Mouse (Mus musculus): ENCODE data around the gene Dmrt3. TPM values are rescaled to one million over a fixed set of nuclear protein-coding genes. Genes with fewer than 3 reads are reported as not detected.
A peak's percentile ranks its signal among the peaks of the same experiment; 100 is the strongest.

Gene Dmrt3
- 11.0 and 13.4 TPM in 2 replicates for polyA plus RNA-seq (2016; fragmentation: Nextera tagmentation; extraction: Ambion mirVana)

GRCm38 (mm10) chr19:25610015-25610410 is at the start of gene Dmrt3:
Dmrt3 (plus strand) TSS chr19:25610301.
- peak; percentile 69 for DNase-seq (ENCODE audit: extremely low spot score, low spot score)
- 1% methylated on average over 29 of the region's 29 CpGs for WGBS
- peaks cover 100% of the 10 kb centered on the region for H3K27me3 ChIP-seq (ENCODE audit: poor library complexity, severe bottlenecking)
- peak within 1 kb of the TSS; percentile 96 for H3K27ac ChIP-seq
- no peaks in the 10 kb centered on the region for H3K36me3 ChIP-seq (replicated peaks)
- H3K9me3 ChIP-seq: no peaks in the 10 kb centered on the region
- H3K4me1 ChIP-seq: peaks cover 97% of the 10 kb centered on the region
- H3K4me3 ChIP-seq: peak within 1 kb of the TSS; percentile 72

- Histone ChIP-seq H3K27ac (no peak overlapping the region), H3K4me1 (no peaks in the 10 kb centered on the region), H3K4me3 (no peak overlapping the region), H3K27me3 (ENCODE audit: poor library complexity, severe bottlenecking) (peaks cover 26% of the 10 kb centered on the region), H3K36me3 (replicated peaks) (no peaks in the 10 kb centered on the region), H3K9me3 (peaks cover 9% of the 10 kb centered on the region; the same call in 1 of the 2 replicates)
- 87% methylated on average over 12 of the region's 12 CpGs for WGBS
- no peak for DNase-seq (ENCODE audit: extremely low spot score, low spot score)
These were observed 45.7 kb upstream of the Dmrt3 start for GRCm38 (mm10) chr19:25564430-25564829.

GRCm38 (mm10) chr19:25569778-25570177 is 40.3 kb upstream of the Dmrt3 start:
- WGBS: 88% methylated on average over 7 of the region's 7 CpGs

GRCm38 (mm10) chr19:25574431-25574830 is 35.7 kb upstream of the Dmrt3 start:
- DNase-seq (ENCODE audit: extremely low spot score, low spot score): no peak
- Histone ChIP-seq H3K9me3 (peaks cover 3% of the 10 kb centered on the region; the same call in 1 of the 2 replicates), H3K27me3 (ENCODE audit: poor library complexity, severe bottlenecking) (peaks cover 83% of the 10 kb centered on the region), H3K27ac (no peak overlapping the region), H3K4me3 (no peak overlapping the region), H3K36me3 (replicated peaks) (no peaks in the 10 kb centered on the region), H3K4me1 (peaks cover 34% of the 10 kb centered on the region)
- 60% methylated on average over 10 of the region's 10 CpGs for WGBS

More at GRCm38 (mm10) chr19:25569778-25570177, 40.3 kb upstream of the Dmrt3 start:
- H3K9me3 ChIP-seq: no peaks in the 10 kb centered on the region
- no peak overlapping the region for H3K4me3 ChIP-seq
- H3K27me3 ChIP-seq (ENCODE audit: poor library complexity, severe bottlenecking): peaks cover 78% of the 10 kb centered on the region
- peaks cover 16% of the 10 kb centered on the region for H3K4me1 ChIP-seq
- H3K36me3 ChIP-seq (replicated peaks): no peaks in the 10 kb centered on the region
- H3K27ac ChIP-seq: no peak overlapping the region
- DNase-seq (ENCODE audit: extremely low spot score, low spot score): no peak

GRCm38 (mm10) chr19:25574981-25575814 is 34.9 kb upstream of the Dmrt3 start:
- WGBS: 16% methylated on average over 17 of the region's 17 CpGs
- H3K27ac ChIP-seq: 0 out of 2 replicates have a peak overlapping the region, but pooled peaks have one; percentile 21
- H3K4me1 ChIP-seq: peaks cover 34% of the 10 kb centered on the region
- H3K9me3 ChIP-seq: peaks cover 3% of the 10 kb centered on the region; the same call in 1 of the 2 replicates
- H3K36me3 ChIP-seq (replicated peaks): no peaks in the 10 kb centered on the region
- DNase-seq (ENCODE audit: extremely low spot score, low spot score): no peak
- H3K4me3 ChIP-seq: peak overlapping the region; percentile 15
- H3K27me3 ChIP-seq (ENCODE audit: poor library complexity, severe bottlenecking): peaks cover 77% of the 10 kb centered on the region

GRCm38 (mm10) chr19:25578358-25578757 is 31.7 kb upstream of the Dmrt3 start:
- peaks cover 59% of the 10 kb centered on the region for H3K27me3 ChIP-seq (ENCODE audit: poor library complexity, severe bottlenecking)

GRCm38 (mm10) chr19:25579440-25579839 is 30.7 kb upstream of the Dmrt3 start:
- 90% methylated on average over 2 of the region's 2 CpGs for WGBS
- Histone ChIP-seq H3K4me1 (peaks cover 21% of the 10 kb centered on the region), H3K4me3 (no peak overlapping the region), H3K9me3 (peaks cover 3% of the 10 kb centered on the region; the same call in 1 of the 2 replicates), H3K27ac (no peak overlapping the region), H3K27me3 (ENCODE audit: poor library complexity, severe bottlenecking) (peaks cover 55% of the 10 kb centered on the region), H3K36me3 (replicated peaks) (no peaks in the 10 kb centered on the region)
- no peak for DNase-seq (ENCODE audit: extremely low spot score, low spot score)

More at GRCm38 (mm10) chr19:25578358-25578757, 31.7 kb upstream of the Dmrt3 start:
- H3K4me1 ChIP-seq: peaks cover 28% of the 10 kb centered on the region
- no peak overlapping the region for H3K27ac ChIP-seq
- H3K9me3 ChIP-seq: peaks cover 3% of the 10 kb centered on the region; the same call in 1 of the 2 replicates
- no peak overlapping the region for H3K4me3 ChIP-seq
- no peak for DNase-seq (ENCODE audit: extremely low spot score, low spot score)
- no peaks in the 10 kb centered on the region for H3K36me3 ChIP-seq (replicated peaks)
- 92% methylated on average over 2 of the region's 2 CpGs for WGBS

- Histone ChIP-seq H3K27ac (peak overlapping the region; percentile 56), H3K4me3 (no peak overlapping the region), H3K4me1 (peaks cover 64% of the 10 kb centered on the region), H3K9me3 (no peaks in the 10 kb centered on the region), H3K27me3 (ENCODE audit: poor library complexity, severe bottlenecking) (peaks cover 87% of the 10 kb centered on the region), H3K36me3 (replicated peaks) (no peaks in the 10 kb centered on the region)
- 53% methylated on average over 3 of the region's 3 CpGs for WGBS
- DNase-seq (ENCODE audit: extremely low spot score, low spot score): no peak
These were observed 12.3 kb upstream of the Dmrt3 start for GRCm38 (mm10) chr19:25597717-25598232.

GRCm38 (mm10) chr19:25598626-25599025 is 11.5 kb upstream of the Dmrt3 start:
- WGBS: 3% methylated on average over 4 of the region's 4 CpGs
- Histone ChIP-seq H3K4me3 (no peak overlapping the region; the same call in 1 of the 2 replicates), H3K9me3 (no peaks in the 10 kb centered on the region), H3K27ac (peak overlapping the region; percentile 56; the same call in 1 of the 2 replicates), H3K27me3 (ENCODE audit: poor library complexity, severe bottlenecking) (peaks cover 87% of the 10 kb centered on the region), H3K4me1 (peaks cover 73% of the 10 kb centered on the region), H3K36me3 (replicated peaks) (no peaks in the 10 kb centered on the region)
- no peak for DNase-seq (ENCODE audit: extremely low spot score, low spot score)

- H3K27me3 ChIP-seq (ENCODE audit: poor library complexity, severe bottlenecking): peaks cover 100% of the 10 kb centered on the region
- H3K9me3 ChIP-seq: no peaks in the 10 kb centered on the region
- 0 out of 2 replicates have a peak overlapping the region, but pooled peaks have one; percentile 3 for H3K27ac ChIP-seq
- DNase-seq (ENCODE audit: extremely low spot score, low spot score): no peak
- H3K4me1 ChIP-seq: peaks cover 89% of the 10 kb centered on the region
- H3K4me3 ChIP-seq: peak overlapping the region; percentile 72; the same call in 1 of the 2 replicates
- WGBS: 4% methylated on average over 8 of the region's 8 CpGs
- H3K36me3 ChIP-seq (replicated peaks): no peaks in the 10 kb centered on the region
These were observed 8.1 kb upstream of the Dmrt3 start for GRCm38 (mm10) chr19:25601966-25602365.

- 0% methylated on average over 21 of the region's 21 CpGs for WGBS
- no peaks in the 10 kb centered on the region for H3K36me3 ChIP-seq (replicated peaks)
- peaks cover 100% of the 10 kb centered on the region for H3K27me3 ChIP-seq (ENCODE audit: poor library complexity, severe bottlenecking)
- DNase-seq (ENCODE audit: extremely low spot score, low spot score): peak; percentile 74
- peak overlapping the region; percentile 72 for H3K4me3 ChIP-seq
- H3K4me1 ChIP-seq: peaks cover 93% of the 10 kb centered on the region
- H3K27ac ChIP-seq: peak overlapping the region; percentile 96
- H3K9me3 ChIP-seq: no peaks in the 10 kb centered on the region
These were observed 2.5 kb upstream of the Dmrt3 start for GRCm38 (mm10) chr19:25607461-25608205.

GRCm38 (mm10) chr19:25608206-25608580 is 1.9 kb upstream of the Dmrt3 start:
- WGBS: under 1% methylated on average over 7 of the region's 7 CpGs
- H3K36me3 ChIP-seq (replicated peaks): no peaks in the 10 kb centered on the region
- H3K9me3 ChIP-seq: no peaks in the 10 kb centered on the region
- peak overlapping the region; percentile 96 for H3K27ac ChIP-seq
- peak; percentile 62 for DNase-seq (ENCODE audit: extremely low spot score, low spot score)
- H3K4me1 ChIP-seq: peaks cover 93% of the 10 kb centered on the region
- peak overlapping the region; percentile 72 for H3K4me3 ChIP-seq
- H3K27me3 ChIP-seq (ENCODE audit: poor library complexity, severe bottlenecking): peaks cover 100% of the 10 kb centered on the region

Measured in forebrain, embryonic 10.5 days (tissue).